Mouse (Mus musculus): ENCODE data around the gene Trp53bp2. TPM values are rescaled to one million over a fixed set of nuclear protein-coding genes. Genes with fewer than 3 reads are reported as not detected.
A peak's percentile ranks its signal among the peaks of the same experiment; 100 is the strongest.

Trp53bp2 gene
- polyA plus RNA-seq, 1 experiment from 2014 or later: 32.5 TPM

DNA sequence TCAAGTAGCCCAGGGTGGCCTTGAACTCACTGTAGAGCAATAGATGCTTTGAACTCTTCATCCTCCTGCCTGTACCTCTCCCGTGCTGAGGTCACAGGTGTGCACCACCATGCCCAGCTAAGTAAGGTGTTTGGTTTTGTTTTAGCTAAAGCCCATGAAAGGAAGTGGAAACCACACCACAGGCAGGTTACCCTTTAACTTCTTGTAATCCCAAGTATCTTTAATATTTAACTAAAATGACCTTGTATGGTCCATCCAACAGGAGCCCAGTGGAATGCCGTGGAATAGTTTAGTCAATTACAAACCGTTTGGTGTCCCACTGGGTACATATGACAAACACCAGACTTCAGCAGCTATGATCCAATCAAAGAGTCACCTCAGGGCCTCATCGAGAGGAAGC is 70.0 kb downstream of the Trp53bp2 start:
- Histone ChIP-seq H3K9me3 (no peaks in the 10 kb centered on the region), H3K4me3 (replicated peaks) (no peak overlapping the region), H3K36me3 (replicated peaks) (peaks cover 72% of the 10 kb centered on the region), H3K4me2 (no peak overlapping the region), H3K9ac (no peak overlapping the region), H3K4me1 (no peaks in the 10 kb centered on the region), H3K27ac (no peak overlapping the region), H3K27me3 (no peaks in the 10 kb centered on the region)
- ATAC-seq (ENCODE audit: low FRiP score): no peak
- WGBS: 88% methylated on average over 4 of the region's 4 CpGs

DNA sequence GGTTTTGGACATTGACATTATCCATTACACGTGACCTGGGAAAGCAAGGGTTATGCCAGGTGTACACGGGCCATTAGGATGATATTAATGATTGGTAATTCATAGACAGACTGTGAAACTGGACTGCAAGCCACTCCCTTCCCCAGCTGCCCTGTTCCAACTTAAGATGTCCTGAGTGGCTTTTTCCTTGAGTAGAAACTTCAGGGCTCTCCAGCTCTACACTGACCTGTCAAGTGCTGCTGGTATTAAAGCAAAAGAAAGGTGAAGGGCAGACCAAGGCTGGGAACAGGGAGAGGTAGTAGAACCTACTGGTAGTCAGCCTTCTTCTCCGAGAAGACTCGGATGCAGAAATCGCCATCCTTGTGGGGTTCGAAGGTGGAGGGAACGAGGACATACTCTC is 72.2 kb downstream of the Trp53bp2 start:
- Histone ChIP-seq H3K4me1 (no peaks in the 10 kb centered on the region), H3K9me3 (no peaks in the 10 kb centered on the region), H3K36me3 (replicated peaks) (peaks cover 68% of the 10 kb centered on the region), H3K9ac (no peak overlapping the region), H3K27ac (no peak overlapping the region), H3K4me3 (replicated peaks) (no peak overlapping the region), H3K4me2 (no peak overlapping the region), H3K27me3 (no peaks in the 10 kb centered on the region)
- ATAC-seq (ENCODE audit: low FRiP score): no peak
- 94% methylated on average over 7 of the region's 7 CpGs for WGBS

DNA sequence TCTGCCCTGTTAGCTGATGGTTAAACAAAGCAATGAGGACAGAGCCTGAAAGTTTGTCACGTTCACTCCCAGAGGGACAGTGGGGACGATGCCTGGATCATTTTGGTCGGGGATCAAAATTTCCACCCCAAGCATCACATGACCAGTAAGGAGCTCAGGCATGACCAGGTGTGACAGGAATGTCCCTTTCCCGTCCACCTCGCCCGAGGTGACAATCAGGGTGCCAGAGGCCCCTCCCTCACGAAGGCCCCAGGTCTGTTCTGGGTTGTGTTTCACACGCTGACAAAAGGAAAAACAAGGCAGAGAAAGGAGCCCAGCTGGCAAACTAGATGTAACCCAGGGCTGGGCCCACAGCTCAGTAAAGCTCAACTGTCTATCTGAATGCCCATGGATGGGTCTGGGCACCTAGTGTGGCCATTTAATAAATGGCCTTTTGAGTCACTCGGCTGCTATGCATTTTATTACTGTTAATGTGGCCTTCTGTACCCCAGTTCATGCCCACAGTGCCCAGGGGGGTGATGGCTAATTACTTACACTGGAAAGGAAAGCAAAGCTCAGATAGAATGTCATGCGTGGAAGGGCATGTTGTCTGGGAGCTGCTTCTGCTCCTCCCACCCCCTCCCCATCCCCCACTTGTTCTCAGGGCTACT is 72.8 kb downstream of the Trp53bp2 start:
- no peak overlapping the region for H3K27ac ChIP-seq
- H3K4me1 ChIP-seq: no peaks in the 10 kb centered on the region
- no peaks in the 10 kb centered on the region for H3K27me3 ChIP-seq
- no peak overlapping the region for H3K9ac ChIP-seq
- no peak overlapping the region for H3K4me3 ChIP-seq (replicated peaks)
- ATAC-seq (ENCODE audit: low FRiP score): no peak
- no peak overlapping the region for H3K4me2 ChIP-seq
- H3K36me3 ChIP-seq (replicated peaks): peaks cover 71% of the 10 kb centered on the region
- H3K9me3 ChIP-seq: no peaks in the 10 kb centered on the region
- 90% methylated on average over 10 of the region's 10 CpGs for WGBS

DNA sequence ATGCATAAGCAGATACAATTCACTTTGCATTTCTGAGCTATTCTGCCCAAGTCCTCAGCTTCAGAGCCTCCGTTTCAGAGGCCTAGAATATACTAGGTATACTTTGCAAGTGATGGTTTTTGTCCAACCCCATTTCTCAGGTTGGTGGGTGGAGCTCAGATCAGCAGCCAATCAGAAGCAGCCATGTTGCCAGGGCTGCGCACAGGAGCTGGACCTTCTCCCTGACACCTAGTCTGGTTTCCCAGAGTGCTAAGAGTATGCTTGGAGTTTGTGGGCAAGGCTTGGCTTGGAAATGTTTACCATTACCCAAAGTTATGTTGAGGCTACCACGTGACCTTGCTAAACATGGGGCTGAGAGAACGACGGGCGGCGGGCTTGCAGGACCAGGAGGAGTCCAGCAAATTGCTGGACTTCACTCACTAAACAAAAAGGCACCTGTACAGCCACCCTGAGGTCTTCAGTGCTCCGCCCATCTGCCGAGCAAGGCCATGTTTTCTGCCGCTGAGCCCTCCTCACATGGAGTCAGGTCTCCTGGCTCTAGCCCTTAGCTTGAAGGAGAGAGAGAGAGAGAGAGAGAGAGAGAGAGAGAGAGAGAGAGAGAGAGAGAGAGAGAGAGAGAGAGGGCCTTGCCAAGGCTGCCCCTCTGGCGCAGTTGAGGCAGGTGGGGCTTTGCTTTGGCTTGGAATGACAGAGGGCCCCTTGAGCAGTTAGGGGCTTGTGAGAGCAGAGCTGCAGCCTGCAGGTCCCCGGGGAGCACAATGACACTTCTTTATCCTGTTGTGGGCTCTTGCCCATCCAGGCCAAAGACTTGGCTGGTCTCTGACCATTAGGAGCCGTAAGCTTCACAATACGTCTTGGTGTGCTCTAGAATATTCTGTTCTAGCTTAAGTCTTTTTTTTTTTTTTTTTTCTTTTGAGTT is 74.3 kb downstream of the Trp53bp2 start:
- no peak for ATAC-seq (ENCODE audit: low FRiP score)
- Histone ChIP-seq H3K9ac (no peak overlapping the region), H3K4me2 (no peak overlapping the region), H3K4me3 (replicated peaks) (no peak overlapping the region), H3K27ac (no peak overlapping the region), H3K36me3 (replicated peaks) (peaks cover 68% of the 10 kb centered on the region), H3K4me1 (no peaks in the 10 kb centered on the region), H3K27me3 (no peaks in the 10 kb centered on the region), H3K9me3 (no peaks in the 10 kb centered on the region)
- 91% methylated on average over 14 of the region's 14 CpGs for WGBS

DNA sequence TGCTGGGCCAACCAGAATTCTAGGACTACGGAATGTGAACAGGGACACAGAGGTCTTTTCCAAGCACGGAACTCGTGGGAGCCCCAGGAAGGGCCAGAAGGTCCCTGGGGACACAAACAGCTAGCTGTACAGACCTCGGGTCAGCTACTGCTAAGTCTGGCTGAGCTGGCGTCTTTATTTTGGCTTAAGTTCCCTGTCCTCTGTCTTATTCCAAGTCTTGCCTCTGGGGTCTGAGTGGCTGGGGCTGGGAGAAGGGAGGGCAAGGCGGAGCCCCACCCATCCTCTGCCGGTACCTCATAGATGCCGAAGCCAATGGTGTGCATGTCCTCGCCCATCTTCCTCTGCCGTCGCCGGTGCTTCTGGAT is 74.9 kb downstream of the Trp53bp2 start:
- no peak overlapping the region for H3K27ac ChIP-seq
- no peak for ATAC-seq (ENCODE audit: low FRiP score)
- WGBS: 92% methylated on average over 12 of the region's 12 CpGs
- no peaks in the 10 kb centered on the region for H3K27me3 ChIP-seq
- H3K9me3 ChIP-seq: no peaks in the 10 kb centered on the region
- peaks cover 66% of the 10 kb centered on the region for H3K36me3 ChIP-seq (replicated peaks)
- H3K4me1 ChIP-seq: no peaks in the 10 kb centered on the region
- no peak overlapping the region for H3K9ac ChIP-seq
- no peak overlapping the region for H3K4me2 ChIP-seq
- H3K4me3 ChIP-seq (replicated peaks): no peak overlapping the region

DNA sequence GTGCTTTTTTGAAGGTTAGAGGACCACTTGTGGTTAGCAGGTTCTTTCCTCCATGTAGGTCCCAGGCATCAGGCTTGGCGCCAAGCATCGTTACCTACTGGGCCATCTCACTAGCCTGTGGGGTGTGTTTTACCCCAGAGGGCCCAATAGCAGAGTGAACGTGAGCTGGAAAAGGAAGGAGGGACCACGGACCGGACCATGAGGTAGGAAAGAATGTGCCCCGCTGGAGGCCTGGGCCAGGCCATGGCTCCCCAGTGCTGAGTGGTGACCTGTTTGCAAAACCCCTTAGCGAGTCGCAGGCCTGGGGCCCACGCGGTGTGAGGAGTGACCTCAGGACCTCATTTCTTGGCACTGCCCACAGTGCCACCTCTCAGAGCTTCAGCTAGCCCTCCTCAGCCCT is 79.5 kb downstream of the Trp53bp2 start:
- no peak for ATAC-seq (ENCODE audit: low FRiP score)
- no peak overlapping the region for H3K4me2 ChIP-seq
- H3K27ac ChIP-seq: no peak overlapping the region
- WGBS: 95% methylated on average over 10 of the region's 10 CpGs
- no peaks in the 10 kb centered on the region for H3K27me3 ChIP-seq
- H3K4me1 ChIP-seq: peaks cover 12% of the 10 kb centered on the region; the same call in 1 of the 2 replicates
- no peak overlapping the region for H3K9ac ChIP-seq
- no peak overlapping the region for H3K4me3 ChIP-seq (replicated peaks)
- H3K36me3 ChIP-seq (replicated peaks): peaks cover 47% of the 10 kb centered on the region
- H3K9me3 ChIP-seq: no peaks in the 10 kb centered on the region

DNA sequence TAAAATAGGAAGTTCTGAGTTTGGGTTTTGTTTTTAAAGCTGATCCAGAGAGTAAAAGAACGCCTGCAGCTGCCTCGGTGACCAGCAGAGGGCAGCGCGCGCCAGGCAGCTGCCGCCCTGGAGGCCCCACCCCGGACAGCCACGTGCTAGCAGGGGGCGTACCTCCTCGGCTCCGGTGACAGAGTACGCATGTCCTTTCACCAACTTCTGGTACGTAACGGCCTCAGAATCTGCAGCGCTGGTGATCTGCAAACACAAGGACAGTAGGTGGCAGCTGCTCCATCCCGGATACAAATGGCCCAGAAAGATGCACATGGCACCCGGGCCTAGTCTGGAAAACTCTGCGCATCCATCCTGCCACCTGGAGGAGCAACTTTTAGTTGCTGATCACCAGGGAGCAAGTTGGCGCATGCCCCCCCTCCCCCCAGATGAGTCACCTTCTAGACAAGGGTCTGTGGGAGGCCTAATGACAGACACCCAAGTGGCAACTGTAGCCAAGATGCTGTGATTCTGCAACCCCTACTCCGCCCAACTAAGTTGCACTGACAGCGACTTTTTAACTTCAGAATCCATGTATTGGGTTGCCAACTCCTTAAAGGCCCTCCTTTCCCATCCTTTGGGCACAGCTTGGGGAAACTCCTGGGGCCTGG is 81.0 kb downstream of the Trp53bp2 start:
- Histone ChIP-seq H3K27ac (no peak overlapping the region), H3K4me1 (peaks cover 22% of the 10 kb centered on the region), H3K27me3 (no peaks in the 10 kb centered on the region), H3K4me3 (replicated peaks) (peak overlapping the region; percentile 28), H3K9ac (no peak overlapping the region), H3K4me2 (peak overlapping the region; percentile 56), H3K36me3 (replicated peaks) (peaks cover 43% of the 10 kb centered on the region), H3K9me3 (no peaks in the 10 kb centered on the region)
- whole genome bisulfite sequencing: 13% methylated on average over 21 of the region's 21 CpGs
- ATAC-seq (ENCODE audit: low FRiP score): peak; percentile 94

DNA sequence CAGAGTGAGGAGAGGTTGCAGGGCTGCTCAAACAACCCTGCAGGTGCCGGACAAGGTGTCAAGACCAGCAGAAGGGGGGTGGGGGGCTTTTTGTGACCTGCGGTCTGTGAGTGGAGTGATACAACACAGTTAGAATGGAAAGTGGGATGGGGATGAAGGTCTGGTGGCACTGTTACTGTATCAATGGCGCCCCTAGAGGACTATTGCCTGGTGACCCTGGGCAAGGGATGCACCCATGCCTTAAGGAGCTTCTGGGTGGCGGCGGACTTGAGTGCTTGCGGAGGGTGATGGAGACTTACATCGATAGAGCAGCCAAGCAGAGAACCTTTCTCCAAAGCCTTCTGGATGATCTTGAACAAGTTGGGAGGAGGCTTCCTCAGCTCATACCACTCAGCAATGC is 81.6 kb downstream of the Trp53bp2 start:
- no peak overlapping the region for H3K9ac ChIP-seq
- peaks cover 22% of the 10 kb centered on the region for H3K4me1 ChIP-seq
- H3K4me2 ChIP-seq: peak overlapping the region; percentile 56; the same call in 1 of the 2 replicates
- 77% methylated on average over 7 of the region's 7 CpGs for WGBS
- H3K4me3 ChIP-seq (replicated peaks): no peak overlapping the region
- no peaks in the 10 kb centered on the region for H3K9me3 ChIP-seq
- H3K27me3 ChIP-seq: no peaks in the 10 kb centered on the region
- H3K27ac ChIP-seq: no peak overlapping the region
- peaks cover 36% of the 10 kb centered on the region for H3K36me3 ChIP-seq (replicated peaks)
- ATAC-seq (ENCODE audit: low FRiP score): no peak

DNA sequence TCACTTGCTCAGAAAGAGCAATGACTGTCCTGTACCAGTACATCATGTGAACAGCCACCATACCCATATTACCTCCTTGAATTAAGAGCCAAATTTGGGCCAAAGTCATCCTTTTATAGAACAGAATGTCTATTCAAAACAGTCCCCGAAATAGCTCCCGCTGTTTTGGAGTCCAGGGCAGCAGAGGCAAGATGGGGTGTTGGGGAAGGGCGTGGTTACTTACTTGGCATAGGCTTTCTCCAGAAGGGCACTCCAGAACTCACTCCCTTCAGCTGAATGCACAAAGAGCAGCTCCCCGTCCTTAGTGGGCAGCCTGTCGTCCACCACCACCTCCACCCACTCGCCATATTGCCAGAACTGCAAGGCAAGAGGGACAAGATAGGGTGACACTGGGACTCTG is 82.9 kb downstream of the Trp53bp2 start:
- H3K9ac ChIP-seq: no peak overlapping the region
- 84% methylated on average over 6 of the region's 6 CpGs for WGBS
- ATAC-seq (ENCODE audit: low FRiP score): no peak
- H3K4me3 ChIP-seq (replicated peaks): no peak overlapping the region
- H3K36me3 ChIP-seq (replicated peaks): peaks cover 26% of the 10 kb centered on the region
- H3K27me3 ChIP-seq: no peaks in the 10 kb centered on the region
- no peak overlapping the region for H3K4me2 ChIP-seq
- H3K4me1 ChIP-seq: peaks cover 22% of the 10 kb centered on the region
- H3K27ac ChIP-seq: no peak overlapping the region
- H3K9me3 ChIP-seq: no peaks in the 10 kb centered on the region

DNA sequence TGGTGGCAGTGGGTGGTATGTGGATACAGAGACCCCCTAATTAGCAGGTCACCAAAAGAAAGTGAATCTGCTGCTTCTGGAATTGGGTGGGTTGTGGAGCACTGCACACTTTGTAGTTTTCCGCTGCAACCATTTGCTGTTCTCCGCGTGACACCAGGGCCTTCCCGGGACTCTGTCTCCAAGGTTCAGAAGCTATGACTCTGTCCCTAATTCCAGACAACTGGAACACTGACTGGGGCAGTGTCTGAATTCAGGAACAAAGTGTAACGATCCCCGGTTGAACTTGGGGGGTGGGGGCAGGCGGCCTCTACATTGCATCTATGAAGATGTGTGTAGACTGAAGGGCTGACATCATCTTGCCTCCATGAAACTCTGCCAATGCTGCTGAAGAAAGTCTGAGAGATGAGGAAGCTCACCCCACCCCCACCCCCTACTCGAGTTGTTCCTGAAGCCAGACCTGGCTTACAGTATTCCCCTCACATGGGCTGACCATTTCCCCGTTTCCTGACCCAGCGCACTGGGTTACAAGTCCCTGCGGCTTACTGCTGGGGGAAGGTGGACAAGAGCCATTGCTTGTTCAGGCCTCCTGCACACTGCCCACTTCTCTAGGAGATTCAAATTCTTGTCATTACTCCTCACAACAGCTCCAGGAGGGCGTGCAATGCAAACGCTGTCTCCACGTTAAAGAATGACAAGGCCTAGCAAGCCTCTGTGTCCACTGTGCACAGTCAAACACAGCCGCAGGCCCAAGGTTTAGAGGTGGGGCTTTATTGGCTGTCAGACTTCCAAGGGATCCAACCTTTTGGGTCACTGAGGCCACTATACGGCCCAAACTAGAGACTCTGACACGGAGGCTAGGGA is 85.5 kb downstream of the Trp53bp2 start:
- Histone ChIP-seq H3K4me3 (replicated peaks) (no peak overlapping the region), H3K27me3 (no peaks in the 10 kb centered on the region), H3K27ac (no peak overlapping the region), H3K9ac (no peak overlapping the region), H3K4me2 (no peak overlapping the region), H3K9me3 (no peaks in the 10 kb centered on the region), H3K36me3 (replicated peaks) (0 out of 2 replicates have a peak, but pooled peaks cover 13% of the 10 kb centered on the region), H3K4me1 (peaks cover 22% of the 10 kb centered on the region)
- no peak for ATAC-seq (ENCODE audit: low FRiP score)
- WGBS: 77% methylated on average over 17 of the region's 17 CpGs

DNA sequence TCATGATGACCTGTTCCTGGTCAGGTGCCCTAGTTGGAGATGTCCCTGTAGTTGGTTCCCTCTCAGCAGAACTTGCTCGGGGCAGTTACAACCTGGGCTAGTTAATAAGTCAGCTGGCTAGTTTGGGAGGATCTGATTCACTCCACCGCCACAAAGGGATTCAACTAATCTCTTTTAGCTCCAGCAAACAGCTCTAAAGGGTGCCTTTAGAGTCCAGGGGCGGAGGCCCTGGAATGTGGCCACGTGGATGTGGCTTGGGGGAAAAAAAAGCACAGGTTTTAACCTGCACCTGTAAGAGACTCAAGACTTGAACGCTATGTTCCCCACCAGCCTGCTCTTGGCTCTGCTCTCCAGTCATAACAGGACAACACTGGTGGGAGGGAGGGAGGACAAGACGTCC is 87.7 kb downstream of the Trp53bp2 start:
- no peak overlapping the region for H3K4me2 ChIP-seq
- H3K27ac ChIP-seq: no peak overlapping the region
- no peaks in the 10 kb centered on the region for H3K9me3 ChIP-seq
- no peaks in the 10 kb centered on the region for H3K27me3 ChIP-seq
- H3K9ac ChIP-seq: no peak overlapping the region
- peaks cover 14% of the 10 kb centered on the region for H3K4me1 ChIP-seq
- WGBS: 47% methylated on average over 6 of the region's 6 CpGs
- H3K36me3 ChIP-seq (replicated peaks): peaks cover 5% of the 10 kb centered on the region; the same call in 1 of the 2 replicates
- H3K4me3 ChIP-seq (replicated peaks): no peak overlapping the region
- no peak for ATAC-seq (ENCODE audit: low FRiP score)

DNA sequence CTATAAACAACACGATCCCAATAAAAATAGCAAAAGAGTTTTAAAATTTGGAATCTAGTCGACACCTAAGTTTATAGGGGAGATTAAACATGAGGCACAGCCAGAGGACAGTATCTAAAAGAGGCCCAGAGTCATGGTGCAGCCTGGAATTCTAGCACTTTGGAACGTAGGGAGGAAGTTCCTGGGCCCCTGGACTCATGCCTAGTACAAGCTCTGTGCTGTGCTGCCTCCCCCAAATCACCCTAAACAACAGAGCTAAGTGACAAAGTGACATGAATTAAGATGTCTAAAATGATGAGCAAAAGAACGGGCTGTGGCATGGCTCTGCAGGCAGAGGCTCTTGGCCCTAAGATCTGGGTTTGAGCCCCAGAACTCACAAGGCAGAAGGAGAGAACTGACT is 88.8 kb downstream of the Trp53bp2 start:
- Histone ChIP-seq H3K27me3 (no peaks in the 10 kb centered on the region), H3K9ac (no peak overlapping the region), H3K4me2 (no peak overlapping the region), H3K4me3 (replicated peaks) (no peak overlapping the region), H3K27ac (no peak overlapping the region), H3K4me1 (peaks cover 14% of the 10 kb centered on the region), H3K9me3 (no peaks in the 10 kb centered on the region), H3K36me3 (replicated peaks) (no peaks in the 10 kb centered on the region; the same call in 1 of the 2 replicates)
- no peak for ATAC-seq (ENCODE audit: low FRiP score)
- WGBS: 73% methylated on average over 4 of the region's 4 CpGs
